Mouse (Mus musculus) C2C12 (cell line): Measurements from ENCODE around the gene Tbce. TPM values are rescaled to one million over a fixed set of nuclear protein-coding genes. Genes with fewer than 3 reads are reported as not detected.
A peak's percentile ranks its signal among the peaks of the same experiment; 100 is the strongest.

Experiments used
- H3K27me3 ChIP-seq: one replicate; pipeline ENCODE4 v1.6.1; 2011; ENCODE audit not compliant: control insufficient read depth, insufficient read depth, insufficient read length
- H3K36me3 ChIP-seq: one replicate; pipeline ENCODE4 v1.6.1; 2011; ENCODE audit not compliant: control insufficient read depth, insufficient read depth
- H3K4me3 ChIP-seq: one replicate; pipeline ENCODE4 v1.5.1; 2011; ENCODE audit warnings: mild to moderate bottlenecking, control low read depth; ENCODE audit not compliant: poor library complexity, insufficient read depth, severe bottlenecking
- H3K79me2 ChIP-seq: one replicate; pipeline ENCODE4 v1.6.1; 2011; ENCODE audit not compliant: control insufficient read depth, insufficient read depth
- H3K79me3 ChIP-seq: one replicate; pipeline ENCODE4 v1.6.1; 2011; ENCODE audit warnings: low read depth, control low read depth
- H3ac ChIP-seq: one replicate; pipeline ENCODE3; 2011; ENCODE audit warnings: low read depth; ENCODE audit not compliant: control insufficient read depth, insufficient read length
- CEBPB ChIP-seq: IDR thresholded peaks from one replicate; pipeline ENCODE4 v1.6.1; 2011; ENCODE audit warnings: low read depth, mild to moderate bottlenecking, control low read depth, moderate library complexity
- CTCF ChIP-seq: IDR thresholded peaks from one replicate; pipeline ENCODE4 v1.5.1; 2011; ENCODE audit not compliant: control insufficient read depth, insufficient read depth, insufficient read length
- FOSL1 ChIP-seq: IDR thresholded peaks from one replicate; pipeline ENCODE4 v1.8.0; 2011; ENCODE audit warnings: mild to moderate bottlenecking, low read length; ENCODE audit not compliant: poor library complexity, insufficient read depth, severe bottlenecking
- MAX ChIP-seq: IDR thresholded peaks from one replicate; pipeline ENCODE4 v1.6.1; 2011; ENCODE audit warnings: mild to moderate bottlenecking, control low read depth
- MYOG ChIP-seq: IDR thresholded peaks from one replicate; pipeline ENCODE4 v1.6.1; 2011; ENCODE audit not compliant: control insufficient read depth, insufficient read length; ENCODE audit errors: extremely low read depth
- USF1 ChIP-seq: IDR thresholded peaks from one replicate; pipeline ENCODE4 v1.6.1; 2011; ENCODE audit warnings: low read depth, mild to moderate bottlenecking, control low read depth, moderate library complexity
- polyA plus RNA-seq: library from polyadenylated mRNA; unstranded; fragments of >200 nt; fragmentation: generic; extraction: Trizol; gene quantifications from one replicate; pipeline ENCODE4 v1.2.1, GENCODE M21; 2012; ENCODE audit warnings: missing spikeins

The Tbce gene
- polyA plus RNA-seq, 1 experiment, result 17.2 TPM

DNA sequence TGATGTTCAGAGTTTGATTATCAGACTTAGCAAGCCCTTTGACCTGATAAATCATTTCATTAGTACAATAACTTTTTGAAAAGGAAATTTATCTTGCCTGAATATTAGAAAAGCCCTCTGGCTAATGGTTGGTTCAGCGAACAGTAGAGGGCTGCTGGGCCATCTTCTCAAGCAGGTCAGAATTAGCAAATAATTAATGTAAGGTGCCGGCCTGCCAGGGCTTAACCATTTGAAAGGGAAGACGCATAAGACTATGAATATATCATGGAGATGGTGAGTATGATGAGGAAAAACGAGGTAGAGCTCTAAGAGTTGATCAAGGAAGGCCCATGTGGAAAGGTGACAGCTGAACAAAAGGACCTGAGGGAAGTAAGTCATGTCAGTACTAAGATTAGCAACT lies 82.8 kb downstream of the Tbce start:
- no peak overlapping the region for H3ac ChIP-seq
- H3K4me3 ChIP-seq, result no peak overlapping the region
- H3K79me2 ChIP-seq, result peaks cover 67% of the 10 kb centered on the region
- H3K36me3 ChIP-seq, result peaks cover 23% of the 10 kb centered on the region
- peaks cover 56% of the 10 kb centered on the region for H3K79me3 ChIP-seq
- H3K27me3 ChIP-seq, result no peaks in the 10 kb centered on the region
- TF ChIP-seq CTCF (no peak), USF1 (no peak), CEBPB (no peak)

DNA sequence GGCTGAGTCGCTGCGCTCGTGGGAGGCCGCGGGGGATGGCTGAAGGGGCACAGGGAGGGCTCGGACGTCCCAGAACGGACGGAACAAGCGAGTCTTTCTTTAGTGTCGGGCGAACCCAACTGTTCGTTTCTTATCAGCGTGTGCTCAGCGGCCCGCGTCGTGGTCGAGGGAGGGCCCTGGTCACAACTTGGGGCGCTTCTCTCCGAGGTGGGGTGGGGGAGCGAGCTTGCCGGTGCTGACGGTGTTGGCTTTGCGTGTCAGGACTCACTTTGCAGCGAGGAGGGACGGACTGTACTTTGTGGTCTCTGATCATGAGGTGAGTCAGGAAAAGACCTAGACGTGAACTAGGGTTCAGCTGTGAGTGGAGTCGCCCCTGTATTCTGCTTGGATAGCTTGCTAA lies 84.5 kb downstream of the Tbce start:
- Histone ChIP-seq H3K27me3 (no peaks in the 10 kb centered on the region), H3ac (peak overlapping the region; percentile 86), H3K4me3 (peak overlapping the region; percentile 64), H3K79me3 (peaks cover 42% of the 10 kb centered on the region), H3K36me3 (peaks cover 20% of the 10 kb centered on the region), H3K79me2 (peaks cover 50% of the 10 kb centered on the region)
- TF ChIP-seq MYOG (no peak), CEBPB (no peak), FOSL1 (no peak)

DNA sequence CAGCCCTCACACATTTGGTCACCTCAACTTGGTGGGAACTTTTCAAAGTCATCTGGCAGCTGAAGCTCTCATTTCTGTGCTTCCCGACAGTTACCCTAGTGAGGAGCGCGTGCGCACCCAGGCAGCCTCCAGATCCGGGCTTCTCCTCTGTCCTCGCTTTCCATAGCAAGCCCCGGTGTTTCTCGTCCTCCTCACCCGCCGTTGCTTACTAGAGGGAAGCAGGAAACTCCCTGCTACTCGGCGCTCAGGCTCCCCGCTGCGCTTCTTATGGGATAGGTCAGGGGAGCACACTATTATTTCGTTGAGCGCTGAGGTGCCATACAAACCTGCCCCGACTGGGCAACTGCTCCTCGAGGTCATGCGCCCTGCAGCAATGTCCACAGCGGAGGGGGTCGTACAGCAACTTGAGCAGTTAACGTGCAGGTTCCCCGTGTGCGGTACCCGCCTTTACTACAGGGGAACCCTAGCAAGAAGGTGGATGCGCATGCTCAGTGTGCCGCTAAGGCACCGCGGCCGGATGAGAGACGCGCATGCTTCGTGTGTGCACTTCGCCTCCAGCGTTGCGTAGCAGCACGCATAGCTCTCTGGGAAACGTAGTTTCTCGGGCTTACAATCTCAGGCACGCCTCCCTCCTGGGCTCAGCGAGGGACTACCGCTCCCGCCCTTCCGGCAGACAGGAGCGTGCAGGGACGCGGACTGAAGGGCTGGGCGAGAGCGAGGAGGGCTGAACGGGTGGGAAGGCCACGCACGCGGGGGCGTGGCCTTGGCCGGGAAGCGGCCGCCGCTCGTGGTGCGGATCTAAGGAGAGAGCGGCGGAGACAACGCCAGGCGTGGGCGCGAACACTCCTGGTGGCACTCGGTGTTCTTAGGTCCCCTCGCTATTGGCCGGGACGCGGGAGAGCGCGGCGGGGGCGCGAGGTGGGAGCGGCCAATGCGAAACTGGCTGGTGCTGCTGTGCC lies 85.3 kb downstream of the Tbce start, which contains the start of gene B3galnt2:
B3galnt2 (plus strand) TSS at position 596 of the 959 bp plus-strand sequence.
- Histone ChIP-seq H3K79me2 (peaks cover 43% of the 10 kb centered on the region), H3K79me3 (peaks cover 37% of the 10 kb centered on the region), H3K36me3 (peaks cover 14% of the 10 kb centered on the region), H3K4me3 (peak within 1 kb of the TSS; percentile 64), H3ac (peak within 1 kb of the TSS; percentile 86), H3K27me3 (no peaks in the 10 kb centered on the region)
- TF ChIP-seq CTCF (no peak), MAX (peak; percentile 88)

Other genes with a start within 250 kb of the Tbce start
- 16.8 TPM for gene B3galnt2, start 85.2 kb downstream of the Tbce start, polyA plus RNA-seq
- 3.2 TPM for gene Arid4b, start 23.6 kb upstream of the Tbce start, polyA plus RNA-seq
- 8.6 TPM for gene Ggps1, start 23.9 kb upstream of the Tbce start, polyA plus RNA-seq